Mouse (Mus musculus): ENCODE results near the gene Ap2a1.
"Not testable (repeated sequence)": the region's sequence is repeated elsewhere in the genome, so short reads cannot be mapped to it uniquely, and the experiment has no call there.

The Ap2a1 gene

DNA sequence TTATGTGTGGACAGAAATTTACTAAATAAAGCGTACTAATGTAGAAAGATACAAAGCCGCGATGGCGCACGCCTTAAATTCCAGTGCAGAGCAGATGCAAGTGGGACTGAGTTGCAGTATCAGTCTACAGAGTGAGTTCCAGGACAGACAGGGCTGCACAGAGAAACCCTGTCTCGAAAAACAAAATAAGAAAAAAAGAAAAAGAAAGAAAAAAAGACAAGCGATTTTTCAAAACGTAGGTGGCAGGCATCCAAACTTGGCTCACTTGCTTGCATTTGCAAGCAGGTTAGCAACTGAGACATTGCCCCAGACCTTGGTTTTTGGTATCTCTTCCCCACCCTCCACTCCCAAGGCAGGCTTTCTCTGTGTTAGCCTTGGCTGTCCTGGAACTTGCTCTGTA is 36.1 kb downstream of the Ap2a1 start:
- no peak for DNase-seq

- DNase-seq: peak; percentile 93 to 94
Measured at GRCm38 (mm10) chr7:44892276-44892921, 36.9 kb downstream of the Ap2a1 start, which contains the start of gene Med25. Med25 (minus strand) TSS chr7:44892712.

DNA sequence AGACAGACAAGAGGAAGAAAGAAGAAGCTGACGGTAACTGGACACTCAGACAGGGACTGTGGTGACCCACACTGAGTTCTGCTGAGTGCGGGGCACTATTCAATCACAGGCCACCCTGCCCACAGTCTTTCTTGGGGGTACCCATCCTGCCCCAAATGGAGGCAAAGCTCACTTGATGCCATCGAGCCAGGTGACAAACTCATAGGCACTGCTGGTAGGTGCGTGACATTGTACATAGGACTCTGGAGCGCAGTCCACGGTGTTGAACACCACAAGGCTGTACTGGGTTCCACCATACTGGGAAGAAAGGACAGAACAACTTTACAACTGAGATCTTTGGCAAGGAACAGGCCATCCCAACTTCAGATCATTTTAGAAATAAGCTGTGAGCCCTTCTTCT is 37.7 kb downstream of the Ap2a1 start:
- no peak for DNase-seq

DNA sequence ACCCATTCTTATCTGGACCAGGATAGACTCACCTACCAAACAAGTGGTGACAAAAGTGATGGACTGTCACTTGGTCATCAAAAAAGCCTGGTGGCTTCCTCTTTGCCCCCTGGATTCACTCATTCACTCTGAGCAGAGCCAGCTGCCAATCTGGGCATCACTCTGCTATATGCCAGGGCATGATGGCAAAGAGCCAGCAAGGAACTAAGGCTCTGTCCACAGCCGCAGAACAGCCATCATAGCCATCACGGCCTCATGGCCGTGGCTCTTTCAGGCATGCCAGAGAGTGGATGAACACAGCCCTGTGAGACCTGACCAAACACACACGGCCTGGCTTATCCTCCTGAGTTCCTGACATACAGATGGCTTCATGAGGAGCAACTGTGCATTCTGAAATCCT is 38.6 kb downstream of the Ap2a1 start:
- DNase-seq: peak; percentile 70

DNA sequence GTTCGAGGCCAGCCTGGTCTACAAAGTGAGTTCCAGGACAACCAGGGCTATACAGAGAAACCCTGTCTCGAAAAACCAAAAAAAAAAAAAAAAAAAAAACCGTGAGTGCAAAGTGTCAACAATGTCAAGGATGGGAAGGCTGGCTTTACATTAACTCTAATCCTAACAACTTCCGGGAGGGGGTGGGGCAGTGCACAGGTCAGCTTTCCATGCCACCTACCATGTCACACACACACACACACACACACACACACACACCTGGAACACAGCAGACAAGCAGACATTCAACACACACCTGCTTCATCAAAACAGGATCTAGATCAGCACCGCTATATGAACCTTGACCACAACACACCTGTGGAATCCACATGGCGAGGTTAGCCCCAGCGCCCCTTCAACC is 39.1 kb downstream of the Ap2a1 start:
- DNase-seq: no peak

DNA sequence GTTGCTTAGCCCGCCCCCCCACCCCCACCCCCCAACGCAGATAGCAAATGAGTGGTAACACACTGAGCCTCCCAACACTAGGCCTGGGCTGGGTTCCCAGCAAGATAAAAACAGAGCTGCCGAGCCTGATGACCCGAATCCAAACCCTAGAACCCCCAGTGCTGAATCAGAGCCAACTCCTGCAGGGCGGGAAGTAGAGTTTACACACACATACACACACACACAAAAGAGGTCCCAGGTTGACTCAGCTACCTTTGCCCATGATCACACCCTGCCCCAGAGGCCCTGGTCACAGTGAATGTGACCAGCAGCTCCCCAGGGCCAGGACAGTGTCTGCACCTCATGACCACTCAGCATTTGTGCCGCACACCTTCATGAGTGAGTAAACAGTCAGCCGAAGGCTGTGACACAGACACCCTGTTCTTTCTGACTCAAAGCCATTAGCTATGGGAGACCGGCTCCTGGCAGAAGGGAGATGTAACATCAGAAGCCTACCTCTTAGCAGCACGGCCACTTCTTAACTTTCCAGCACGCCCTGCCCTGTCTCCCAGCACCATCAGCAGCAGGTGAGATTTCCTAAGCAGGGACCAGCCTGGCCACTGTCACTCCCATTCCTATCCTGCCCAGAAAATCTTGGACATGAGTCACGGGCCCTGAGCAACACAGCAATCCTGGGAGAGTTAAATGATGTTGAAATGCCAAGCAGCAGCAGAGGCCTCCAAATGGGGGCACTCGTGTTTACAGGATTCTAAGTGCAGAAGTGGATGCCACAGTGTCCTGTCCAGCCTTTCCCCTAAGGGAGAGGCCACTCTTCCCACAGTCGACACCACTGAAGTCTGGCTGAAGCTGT is 40.8 kb downstream of the Ap2a1 start:
- peak; percentile 65 to 69 for DNase-seq

- no peak for DNase-seq
Measured at GRCm38 (mm10) chr7:44886964-44887363, 42.3 kb downstream of the Ap2a1 start.

DNA sequence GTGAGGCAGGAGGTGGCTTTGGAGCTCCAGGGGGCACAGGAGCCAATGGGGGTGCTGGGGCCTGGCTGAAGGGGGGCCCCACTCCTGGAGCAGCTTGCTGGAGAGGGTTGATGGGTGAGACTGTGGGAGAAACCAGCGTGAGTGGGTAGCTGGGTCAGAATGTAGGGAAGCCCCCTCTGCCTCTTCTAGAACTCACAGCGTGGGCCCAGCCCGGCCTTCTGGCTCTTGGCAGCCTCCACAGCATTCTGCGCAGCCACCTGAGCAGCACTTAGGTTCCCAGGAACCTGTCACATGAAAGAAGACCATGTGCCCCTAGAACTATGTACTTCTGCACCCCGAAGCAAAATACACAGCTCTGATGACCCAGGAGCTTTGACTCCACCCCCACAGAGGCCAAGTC is 44.7 kb downstream of the Ap2a1 start:
- DNase-seq: peak in 1 of 2 experiments; percentile 56

DNA sequence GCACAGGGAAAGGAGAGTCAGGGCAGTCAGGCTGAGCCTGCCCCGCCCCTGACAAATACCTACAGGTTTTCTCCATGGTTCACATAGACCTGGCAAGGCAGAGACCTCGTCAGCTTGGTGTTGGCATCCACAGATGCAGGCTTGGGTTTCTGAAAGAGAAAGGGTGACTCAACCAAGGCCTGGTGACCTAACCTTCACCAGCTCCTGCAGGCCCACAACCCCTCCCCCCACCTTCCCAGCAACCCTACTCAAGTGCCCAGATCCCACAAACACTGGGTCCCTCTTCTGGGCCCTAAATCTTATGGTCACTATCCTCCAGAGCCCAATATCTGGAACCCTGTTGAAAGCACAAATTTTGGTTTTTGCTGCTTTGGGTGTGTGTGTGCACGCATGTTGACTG is 46.3 kb downstream of the Ap2a1 start:
- DNase-seq: peak in 1 of 2 experiments; percentile 14

DNA sequence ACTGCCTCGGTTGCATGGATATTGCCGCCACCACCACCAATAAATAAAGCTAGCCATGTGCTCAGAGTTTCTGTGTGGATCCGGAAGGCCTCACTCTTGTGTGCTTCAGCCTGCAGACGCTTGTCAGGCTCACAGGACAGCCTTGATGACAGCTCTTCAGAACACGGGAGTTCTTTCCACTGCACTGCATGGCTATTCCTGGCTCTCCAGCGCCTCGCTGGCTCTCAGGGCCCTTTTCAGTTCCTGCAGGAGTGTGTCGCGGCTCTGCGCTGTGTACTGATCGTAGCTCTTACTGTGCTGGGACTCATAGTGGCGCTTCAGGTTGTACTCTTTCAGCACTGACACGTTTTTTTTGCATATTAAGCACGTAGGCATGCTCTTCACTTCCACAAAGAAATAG is 51.5 kb downstream of the Ap2a1 start:
- DNase-seq: no peak

- DNase-seq: not testable (repeated sequence)
Measured at GRCm38 (mm10) chr7:44871774-44872173, 57.5 kb downstream of the Ap2a1 start.

DNA sequence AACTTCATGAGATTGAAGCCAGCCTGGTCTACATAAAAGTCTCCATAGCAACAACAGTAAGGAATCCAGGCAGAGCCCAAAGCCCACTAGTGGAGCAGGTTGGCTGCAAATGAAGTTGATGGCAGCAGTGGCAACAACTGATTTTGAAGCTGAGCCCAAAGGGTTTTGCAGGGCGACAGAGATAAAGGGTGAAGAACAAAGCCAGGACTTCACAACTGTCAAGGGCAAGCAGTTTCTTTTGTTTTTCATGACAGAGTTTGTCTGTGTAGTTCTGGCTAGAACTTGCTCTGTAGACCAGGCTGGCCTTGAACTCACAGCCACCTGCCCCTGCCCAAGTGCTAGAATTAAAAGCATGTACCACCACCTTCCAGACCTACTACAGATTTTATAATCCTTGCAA is 58.1 kb downstream of the Ap2a1 start:
- no peak for DNase-seq

DNA sequence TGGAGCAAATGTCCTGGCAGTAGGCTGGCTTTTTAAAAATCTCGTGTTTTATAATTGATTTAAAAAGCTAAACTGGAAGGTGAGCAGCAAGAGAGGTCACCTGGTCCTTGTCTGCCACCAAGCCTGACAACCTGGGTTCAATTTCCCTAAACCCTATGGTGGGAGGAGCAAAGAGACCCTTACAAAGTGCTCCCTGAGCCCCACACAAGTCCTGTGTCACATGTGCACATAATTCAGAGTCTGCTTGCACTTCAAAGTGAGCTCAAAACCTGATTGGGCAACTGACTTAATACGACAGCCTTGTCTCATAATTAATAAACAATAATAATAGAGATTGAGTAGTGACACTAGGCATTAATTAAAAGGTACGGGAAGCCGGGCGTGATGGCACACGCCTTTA is 58.7 kb downstream of the Ap2a1 start:
- DNase-seq: no peak

DNA sequence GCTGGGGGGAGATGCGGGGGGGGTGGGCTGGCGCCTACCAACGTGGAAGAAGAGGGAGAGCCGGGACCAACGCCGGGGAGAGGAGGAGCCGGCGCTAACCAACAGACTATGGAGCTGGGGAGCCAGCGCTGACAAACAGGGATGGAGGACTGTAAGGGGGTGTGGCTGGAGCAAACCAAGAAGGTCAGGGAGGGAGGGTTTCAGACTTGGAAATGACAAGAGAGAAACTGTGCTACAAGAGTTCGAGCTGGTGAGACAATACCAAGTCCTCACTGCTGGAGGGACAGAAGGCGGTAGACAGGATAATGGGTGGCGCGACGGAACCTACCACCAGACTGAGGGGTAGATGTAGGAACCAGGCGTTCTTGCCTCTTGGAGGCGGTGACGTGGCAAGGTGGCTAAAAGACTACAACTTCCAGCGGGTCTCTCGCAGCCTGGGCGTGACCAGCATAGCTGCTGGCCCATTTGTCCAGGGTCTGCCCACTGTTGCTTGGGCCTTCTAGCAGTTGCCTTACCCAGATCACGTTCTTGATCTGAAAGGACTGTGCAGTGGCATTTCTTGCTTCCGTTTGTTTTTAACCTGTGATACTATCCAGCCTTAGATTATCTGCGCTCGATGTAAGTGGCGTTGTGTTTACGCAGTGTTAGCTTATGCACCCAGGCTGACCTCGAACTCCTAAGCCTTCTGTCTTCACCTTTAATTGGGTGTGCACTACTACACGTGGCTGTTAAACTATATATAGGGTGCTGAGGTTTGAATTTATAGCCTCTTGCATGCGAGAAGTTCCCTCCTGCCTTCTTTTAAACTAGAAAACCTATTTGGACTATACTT is 59.4 kb downstream of the Ap2a1 start, which contains the start of gene Ptov1:
Gene Ptov1 (minus strand): TSS at position 92 of the 832 bp plus-strand sequence.
- peak; percentile 94 to 96 for DNase-seq

DNA sequence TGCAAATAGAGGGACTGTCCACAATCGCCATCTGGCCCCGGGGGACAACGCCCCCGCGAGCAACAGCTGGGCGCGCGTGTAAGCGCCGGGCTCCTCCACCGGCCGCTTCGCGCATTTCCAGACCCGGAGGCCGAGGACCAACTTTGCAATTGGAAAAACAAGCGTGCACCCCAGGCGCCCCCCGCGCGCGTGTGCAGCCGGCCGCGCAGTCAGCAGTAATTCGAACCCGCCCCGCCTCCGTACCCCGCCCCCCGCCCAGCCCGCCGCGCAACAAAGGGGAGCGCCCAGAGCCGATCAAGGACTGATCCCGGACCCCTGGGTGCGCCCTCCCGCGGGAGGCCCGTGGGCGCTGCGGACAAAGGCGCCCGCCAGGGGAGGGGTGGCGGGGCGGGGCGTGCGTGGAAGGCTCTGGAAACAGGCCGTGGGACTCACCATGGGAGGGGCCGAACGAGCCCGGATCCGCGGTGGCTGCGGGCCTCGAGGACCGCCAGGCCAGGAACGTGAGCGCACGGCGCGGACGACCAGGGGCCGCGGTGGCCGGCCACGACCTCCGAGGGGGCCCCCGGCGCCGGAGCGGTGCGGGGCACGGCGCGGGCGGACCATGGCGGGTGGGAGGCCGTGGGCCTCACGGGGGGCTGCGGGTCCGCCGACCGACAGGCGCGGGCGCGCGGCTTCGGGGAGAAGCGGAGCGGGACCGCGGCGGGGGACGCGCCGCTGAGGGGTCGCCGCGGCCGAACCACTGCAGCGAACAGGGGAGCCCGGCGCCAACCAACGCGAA is 60.2 kb downstream of the Ap2a1 start:
- DNase-seq: peak; percentile 75 to 77

DNA sequence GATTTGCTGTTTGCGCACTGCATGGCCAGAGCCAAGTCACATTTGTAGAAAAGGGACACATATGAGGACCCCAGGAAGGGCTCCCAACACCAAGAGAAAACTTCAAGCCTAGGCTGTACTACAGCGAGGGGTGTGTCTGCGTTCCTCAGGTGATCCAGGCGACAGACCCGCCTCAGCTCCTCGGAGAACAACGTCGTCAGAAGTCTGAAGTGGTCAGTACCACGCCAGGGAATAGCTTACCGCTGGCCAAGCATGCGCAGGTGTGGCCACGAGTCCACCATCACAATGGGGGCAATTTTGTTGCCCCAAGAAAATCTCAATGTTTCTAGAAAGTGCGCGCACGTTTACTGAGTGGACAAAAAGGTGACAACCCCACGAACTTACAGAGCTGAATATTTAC is 60.8 kb downstream of the Ap2a1 start:
- DNase-seq: peak; percentile 28 to 36

DNA sequence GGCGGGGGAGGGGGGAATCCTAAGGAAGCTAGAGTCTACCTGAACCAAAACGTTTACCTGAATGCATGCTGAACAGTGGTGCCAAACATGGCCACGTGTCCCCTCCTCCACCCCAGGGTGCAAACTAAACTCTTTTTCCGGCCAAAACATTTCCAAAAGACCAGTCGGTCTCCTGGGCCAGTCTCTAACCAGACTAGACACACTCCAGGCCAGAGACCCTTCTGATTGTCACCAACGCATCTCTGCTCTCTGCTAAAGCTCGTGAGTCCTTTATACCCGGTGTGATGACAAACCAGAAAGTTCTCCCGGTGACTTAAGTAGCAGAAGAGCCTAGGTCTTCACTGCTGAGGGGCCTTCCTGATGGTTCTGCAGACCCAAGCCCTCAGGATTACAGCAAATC is 61.5 kb downstream of the Ap2a1 start:
- peak in 1 of 2 experiments; percentile 24 for DNase-seq

DNA sequence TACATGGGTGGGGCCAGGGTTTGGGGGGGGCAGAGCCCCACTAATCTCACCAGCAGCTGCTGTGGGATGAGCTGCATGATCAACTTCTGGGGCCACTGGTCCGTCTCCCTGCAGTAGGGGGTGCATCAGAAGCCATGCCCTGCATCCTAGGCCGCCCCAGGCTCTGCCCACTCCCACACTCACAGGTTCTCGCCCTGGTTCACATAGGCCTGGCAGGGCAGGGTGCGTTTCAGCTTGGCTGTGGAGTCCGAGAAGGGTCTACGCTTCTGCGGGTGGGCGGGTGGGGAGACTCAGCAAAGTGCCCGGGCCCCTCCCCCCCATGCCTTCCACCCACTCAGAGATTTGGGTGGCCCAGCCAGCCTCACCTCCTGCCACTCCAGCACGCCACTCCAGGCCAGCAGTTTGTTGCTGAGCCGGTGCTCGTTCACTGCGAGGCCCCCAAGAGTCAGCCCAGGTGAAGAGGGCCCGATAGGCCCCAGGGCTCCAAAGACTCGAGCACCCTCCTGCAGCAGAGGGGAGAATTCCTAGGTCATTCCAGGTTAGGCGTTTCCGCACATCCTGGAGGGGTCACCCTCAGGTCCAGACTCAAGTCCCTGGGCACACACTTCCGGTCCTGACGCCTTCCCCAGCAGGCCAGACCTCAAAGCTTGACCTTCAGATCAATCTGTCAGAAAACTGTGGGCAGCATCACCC is 62.1 kb downstream of the Ap2a1 start:
- peak; percentile 32 to 35 for DNase-seq

- peak; percentile 51 for DNase-seq
Measured at GRCm38 (mm10) chr7:44866276-44867009, 62.9 kb downstream of the Ap2a1 start.

GRCm38 (mm10) chr7:44864595-44865542 is 64.4 kb downstream of the Ap2a1 start:
- peak; percentile 52 to 56 for DNase-seq

All from cerebellum, postnatal 10 days (tissue).